Mouse (Mus musculus) stomach, postnatal 0 days (tissue): ENCODE measurements at regions not wholly inside any gene's neighbourhood (a gene's known extent, or its start where the extent isn't known, plus 50 kb on each side); places are given as distances from the start of the nearest gene placed in this dataset.

Experiments
- ATAC-seq: fragments of 200-750 bp; cut with Nextera tagmentation; 2 replicates; pipeline ENCODE4 v1.8.0; 2017; ENCODE audit not compliant: low FRiP score, low TSS enrichment
- DNase-seq: peaks from one replicate; pipeline ENCODE4 v3.0.0-alpha.2; 2016; ENCODE audit warnings: low spot score
- H3K27ac ChIP-seq: fragments of 300-500 bp; sonication (generic); replicated peaks from 2 replicates; pipeline ENCODE4 v1.5.1; 2014; ENCODE audit warnings: mild to moderate bottlenecking, control low read depth
- H3K27me3 ChIP-seq: fragments of 300-500 bp; sonication (generic); 2 replicates; pipeline ENCODE4 v1.6.1; 2014; ENCODE audit warnings: low read length; ENCODE audit not compliant: control insufficient read depth, insufficient read depth
- H3K36me3 ChIP-seq: fragments of 300-500 bp; sonication (generic); 2 replicates; pipeline ENCODE4 v1.6.1; 2014; ENCODE audit warnings: low read length, mixed read lengths; ENCODE audit not compliant: control insufficient read depth, insufficient read depth
- H3K4me1 ChIP-seq: fragments of 300-500 bp; sonication (generic); replicated peaks from 2 replicates; pipeline ENCODE4 v1.6.1; 2014; ENCODE audit warnings: antibody characterized with exemption; ENCODE audit not compliant: control insufficient read depth, insufficient read depth
- H3K4me2 ChIP-seq: fragments of 300-500 bp; sonication (generic); replicated peaks from 2 replicates; pipeline ENCODE4 v1.6.1; 2014; ENCODE audit warnings: low read depth, mild to moderate bottlenecking, control low read depth, moderate library complexity
- H3K4me3 ChIP-seq: fragments of 300-500 bp; sonication (generic); 2 replicates; pipeline ENCODE4 v1.5.1; 2014; ENCODE audit warnings: low read depth, low read length, control low read depth
- H3K9ac ChIP-seq: fragments of 300-500 bp; sonication (generic); 2 replicates; pipeline ENCODE4 v1.6.1; 2014; ENCODE audit warnings: mild to moderate bottlenecking, low read length, control low read depth, mixed read lengths
- H3K9me3 ChIP-seq: fragments of 300-500 bp; sonication (generic); 2 replicates; pipeline ENCODE4 v1.6.1; 2016; ENCODE audit warnings: low read length; ENCODE audit not compliant: control insufficient read depth
- CTCF ChIP-seq: IDR thresholded peaks from 2 replicates; pipeline ENCODE4 v1.5.1; 2016; ENCODE audit warnings: antibody characterized with exemption, low read depth, mild to moderate bottlenecking, moderate library complexity
- EP300 ChIP-seq: optimal IDR thresholded peaks from 2 replicates; pipeline ENCODE3; 2016; ENCODE audit warnings: antibody characterized with exemption
- WGBS: fragments of 180-500 bp; shearing (Covaris S2); extraction: QIAGEN DNeasy Blood & Tissue Kit; methylation state at CpG from one replicate; pipeline ENCODE4 v1.1.7; 2014; 5-methylcytosine and 5-hydroxymethylcytosine counted together

DNA sequence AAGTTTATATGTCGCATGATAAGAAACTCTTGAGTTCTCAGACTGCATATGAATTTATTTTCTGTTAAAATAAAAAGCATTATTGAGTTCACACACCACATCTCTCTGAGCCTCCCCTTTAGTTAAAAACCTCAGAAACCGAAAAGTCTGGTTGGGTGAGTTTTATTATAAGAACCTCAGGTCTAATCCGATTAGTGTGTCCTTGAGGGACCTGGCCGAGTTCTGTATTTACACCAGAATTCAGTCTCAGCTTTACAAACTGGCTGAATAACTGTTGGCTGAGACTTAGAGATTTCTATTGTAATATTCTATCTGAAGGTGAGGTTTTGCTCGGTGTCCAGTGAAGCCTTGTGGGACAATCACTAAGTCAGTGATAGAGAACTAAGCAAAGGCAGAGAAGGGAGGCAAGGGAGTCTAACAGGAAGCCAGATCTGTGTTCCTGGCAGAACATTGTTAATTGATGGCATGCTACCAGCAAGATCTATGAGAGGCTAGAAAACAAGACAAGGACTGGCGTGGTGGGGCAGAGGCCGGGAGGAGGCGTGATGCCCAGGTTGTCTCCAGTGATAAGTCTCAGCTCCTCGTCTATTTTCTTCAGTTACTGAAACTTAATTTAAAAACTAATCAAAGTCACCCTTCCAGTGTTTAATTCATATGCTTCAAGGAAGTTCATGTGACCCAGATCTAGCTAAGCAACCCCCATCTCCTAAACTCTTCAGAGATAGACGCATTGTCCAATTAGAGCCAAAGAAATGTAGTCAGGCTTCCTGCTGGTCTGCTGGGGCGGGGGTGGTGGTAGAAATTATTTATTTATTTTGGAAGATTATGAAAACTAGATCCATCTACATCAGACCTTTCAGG lies 171.8 kb upstream of the Fer start:
- Histone ChIP-seq H3K4me2 (no peak overlapping the region), H3K4me1 (no peaks in the 10 kb centered on the region), H3K27me3 (no peaks in the 10 kb centered on the region), H3K27ac (no peak overlapping the region), H3K4me3 (no peak overlapping the region), H3K36me3 (no peaks in the 10 kb centered on the region), H3K9me3 (no peaks in the 10 kb centered on the region), H3K9ac (no peak overlapping the region)
- ATAC-seq (no peak), DNase-seq (no peak)
- 65% methylated on average over 11 of the region's 11 CpGs for WGBS
- TF ChIP-seq CTCF: no peak

DNA sequence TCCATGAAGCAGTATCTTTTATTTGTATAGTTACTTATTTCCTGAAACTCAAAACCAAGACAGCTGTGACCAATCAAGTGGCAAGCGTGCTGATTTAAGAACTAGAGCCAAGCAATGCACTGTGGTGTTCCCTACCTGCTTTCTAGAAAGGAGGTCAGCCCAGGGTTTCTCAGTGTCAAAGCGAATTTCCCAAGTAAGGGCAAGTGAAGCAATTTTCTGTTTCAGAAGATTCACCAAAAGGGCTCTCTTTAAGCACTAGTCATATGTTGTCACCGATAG lies 171.2 kb upstream of the Fer start:
- no peaks in the 10 kb centered on the region for H3K4me1 ChIP-seq
- H3K4me3 ChIP-seq: no peak overlapping the region
- TF ChIP-seq CTCF (no peak), EP300 (no peak)
- 54% methylated on average over 3 of the region's 3 CpGs for WGBS
- no peaks in the 10 kb centered on the region for H3K9me3 ChIP-seq
- H3K36me3 ChIP-seq: no peaks in the 10 kb centered on the region
- no peak for DNase-seq
- H3K4me2 ChIP-seq: no peak overlapping the region
- H3K9ac ChIP-seq: no peak overlapping the region
- H3K27ac ChIP-seq: no peak overlapping the region
- ATAC-seq: no peak
- H3K27me3 ChIP-seq: no peaks in the 10 kb centered on the region

DNA sequence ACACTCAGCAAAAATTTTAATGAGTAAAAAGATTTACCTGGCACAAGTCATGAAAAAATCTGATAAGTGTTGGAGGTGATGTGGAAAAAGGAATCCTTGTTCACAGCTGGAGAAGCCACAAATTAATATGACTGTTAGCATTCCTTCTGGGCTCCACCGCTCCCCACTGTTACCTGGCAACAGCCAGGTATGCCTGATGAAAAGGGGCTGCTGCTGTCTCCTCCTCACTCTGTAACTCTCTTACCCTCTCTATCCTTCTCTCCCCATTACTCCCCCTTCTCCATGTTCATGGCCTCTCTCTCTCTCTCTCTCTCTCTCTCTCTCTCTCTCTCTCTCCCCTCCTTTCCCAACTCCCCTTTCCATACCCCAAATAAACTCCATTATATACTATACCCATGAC lies 169.6 kb upstream of the Fer start:
- Histone ChIP-seq H3K4me3 (no peak overlapping the region), H3K9me3 (no peaks in the 10 kb centered on the region), H3K27me3 (no peaks in the 10 kb centered on the region), H3K9ac (no peak overlapping the region), H3K36me3 (no peaks in the 10 kb centered on the region), H3K4me1 (no peaks in the 10 kb centered on the region), H3K27ac (no peak overlapping the region), H3K4me2 (no peak overlapping the region)
- no peak for TF ChIP-seq EP300
- TF ChIP-seq CTCF: no peak
- DNase-seq (no peak), ATAC-seq (no peak)
- 80% methylated on average over 1 of the region's 1 CpGs for whole genome bisulfite sequencing

DNA sequence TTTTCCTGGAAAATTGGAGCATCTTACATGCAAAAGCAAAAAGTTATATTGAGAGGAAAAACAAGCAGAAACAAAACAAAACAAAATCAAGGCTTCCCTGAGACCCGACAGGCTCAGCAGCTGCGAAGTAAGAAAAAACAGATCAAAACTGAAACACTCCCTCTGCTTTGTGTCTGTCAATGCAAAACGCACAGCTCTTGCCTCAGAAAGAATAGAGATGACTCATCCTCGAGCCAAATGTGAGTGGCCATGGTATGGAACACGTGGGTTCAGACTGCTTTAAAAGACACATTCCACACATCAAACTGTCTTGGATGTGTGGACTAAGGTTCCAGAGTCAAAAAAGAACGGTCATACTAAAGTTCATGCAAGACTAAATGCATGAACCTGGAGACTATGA lies 163.3 kb upstream of the Fer start:
- H3K36me3 ChIP-seq: no peaks in the 10 kb centered on the region
- no peak overlapping the region for H3K4me3 ChIP-seq
- no peak for TF ChIP-seq CTCF
- no peak for TF ChIP-seq EP300
- no peaks in the 10 kb centered on the region for H3K4me1 ChIP-seq
- DNase-seq (no peak), ATAC-seq (no peak)
- no peak overlapping the region for H3K9ac ChIP-seq
- 72% methylated on average over 6 of the region's 6 CpGs for WGBS
- no peak overlapping the region for H3K27ac ChIP-seq
- H3K27me3 ChIP-seq: no peaks in the 10 kb centered on the region
- no peaks in the 10 kb centered on the region for H3K9me3 ChIP-seq
- no peak overlapping the region for H3K4me2 ChIP-seq

DNA sequence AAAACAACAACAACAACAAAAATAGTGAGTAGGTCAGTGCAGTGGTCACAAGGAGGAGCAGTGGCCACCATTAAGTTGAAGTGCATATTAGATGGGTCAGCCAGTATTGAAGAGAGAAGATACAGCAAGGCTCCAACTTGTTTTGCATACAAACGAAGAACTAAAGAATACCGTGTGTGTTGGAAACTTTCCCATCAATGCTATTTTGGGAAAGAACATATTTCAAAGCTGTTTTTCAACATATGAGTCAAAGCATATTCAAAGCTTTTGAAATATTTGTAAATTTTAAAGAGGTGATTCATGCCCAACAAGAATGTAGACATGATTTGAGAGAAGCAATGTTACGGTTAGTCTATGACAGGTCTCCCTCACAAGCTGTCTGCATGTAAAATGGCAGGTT lies 157.9 kb upstream of the Fer start:
- TF ChIP-seq EP300 (no peak), CTCF (no peak)
- WGBS: 72% methylated on average over 3 of the region's 3 CpGs
- H3K4me3 ChIP-seq: no peak overlapping the region
- H3K4me1 ChIP-seq: no peaks in the 10 kb centered on the region
- no peak for DNase-seq
- H3K27me3 ChIP-seq: no peaks in the 10 kb centered on the region
- no peak overlapping the region for H3K27ac ChIP-seq
- H3K4me2 ChIP-seq: no peak overlapping the region
- ATAC-seq: no peak
- H3K9me3 ChIP-seq: no peaks in the 10 kb centered on the region
- H3K36me3 ChIP-seq: no peaks in the 10 kb centered on the region
- H3K9ac ChIP-seq: no peak overlapping the region

DNA sequence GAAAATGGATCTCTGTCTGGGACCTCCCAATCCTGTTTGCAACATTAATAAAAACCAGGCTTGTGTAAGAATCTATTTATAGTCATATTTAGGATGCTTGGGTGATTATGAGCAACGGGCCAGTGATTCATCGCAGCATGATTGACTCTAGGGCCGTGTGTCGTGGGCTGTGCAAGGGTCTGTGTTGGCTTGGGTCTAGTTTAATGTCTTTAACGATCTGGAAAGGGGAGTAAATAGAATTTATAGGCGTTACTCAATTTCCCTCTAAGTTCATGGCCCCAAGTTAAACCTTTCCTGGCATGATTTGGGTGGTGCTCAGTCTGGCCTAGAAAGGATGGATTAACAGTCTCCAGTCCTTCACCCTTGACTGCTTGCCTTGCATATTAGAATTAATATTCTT lies 149.9 kb upstream of the Fer start:
- no peak for DNase-seq
- no peaks in the 10 kb centered on the region for H3K9me3 ChIP-seq
- no peaks in the 10 kb centered on the region for H3K4me1 ChIP-seq
- no peak overlapping the region for H3K27ac ChIP-seq
- no peak for ATAC-seq
- WGBS: 48% methylated on average over 6 of the region's 6 CpGs
- H3K36me3 ChIP-seq: no peaks in the 10 kb centered on the region
- TF ChIP-seq EP300 (no peak), CTCF (no peak)
- H3K27me3 ChIP-seq: no peaks in the 10 kb centered on the region
- H3K4me2 ChIP-seq: no peak overlapping the region
- no peak overlapping the region for H3K9ac ChIP-seq
- no peak overlapping the region for H3K4me3 ChIP-seq
